Mouse (Mus musculus): ENCODE measurements around the gene Rce1.
"Not testable (repeated sequence)": the region's sequence is repeated elsewhere in the genome, so short reads cannot be mapped to it uniquely, and the experiment has no call there.

Rce1 gene

GRCm38 (mm10) chr19:4613464-4614304 lies 11.8 kb downstream of the Rce1 start:
- DNase-seq (ENCODE audit: low spot score), result no peak

- DNase-seq (ENCODE audit: low spot score), result no peak
Observed at GRCm38 (mm10) chr19:4612181-4612961, 13.1 kb downstream of the Rce1 start.

GRCm38 (mm10) chr19:4610109-4610508 lies 15.3 kb downstream of the Rce1 start:
- DNase-seq (ENCODE audit: low spot score), result no peak

DNA sequence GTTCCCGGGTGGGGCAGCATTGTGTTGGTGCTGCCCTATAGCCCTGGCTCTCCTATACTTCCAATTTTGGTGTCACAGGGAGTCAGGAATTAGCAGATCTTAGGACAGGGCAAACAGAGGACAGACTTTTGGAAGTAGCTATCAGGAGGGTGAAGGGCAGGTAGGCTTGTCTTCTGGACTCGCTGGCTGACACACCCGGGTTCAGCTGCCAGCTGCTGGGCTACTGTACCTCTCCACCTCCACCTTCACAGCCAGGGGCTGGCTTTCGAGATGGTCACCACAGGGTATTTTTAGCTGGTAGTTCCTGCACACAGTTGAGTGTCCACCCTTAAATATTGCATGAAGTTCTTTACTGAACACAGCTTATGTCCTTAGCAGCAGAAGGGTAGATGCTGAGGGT lies 16.9 kb downstream of the Rce1 start:
- no peak for DNase-seq (ENCODE audit: low spot score)

DNA sequence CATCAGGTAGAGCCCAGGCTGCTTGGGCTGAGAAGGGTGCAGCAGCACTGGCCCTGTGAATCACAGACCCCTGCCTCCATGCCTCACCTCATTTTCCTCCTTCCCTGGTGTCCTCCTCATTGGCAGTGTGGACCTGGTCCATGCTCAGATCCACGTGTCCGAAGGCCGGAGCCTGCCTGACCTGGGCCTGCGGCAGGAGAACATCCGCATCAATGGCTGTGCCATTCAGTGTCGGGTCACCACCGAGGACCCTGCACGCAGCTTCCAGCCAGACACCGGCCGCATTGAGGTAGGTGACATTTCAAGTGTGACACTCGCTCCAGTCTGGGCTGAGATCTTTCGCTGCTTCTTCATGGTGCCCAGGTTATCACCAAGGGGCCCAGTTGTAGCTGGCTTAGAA lies 18.0 kb downstream of the Rce1 start:
- DNase-seq (ENCODE audit: low spot score), result no peak

- no peak for DNase-seq (ENCODE audit: low spot score)
Observed at GRCm38 (mm10) chr19:4605654-4606053, 19.8 kb downstream of the Rce1 start.

GRCm38 (mm10) chr19:4603801-4604723 lies 21.4 kb downstream of the Rce1 start:
- no peak for DNase-seq (ENCODE audit: low spot score)

DNA sequence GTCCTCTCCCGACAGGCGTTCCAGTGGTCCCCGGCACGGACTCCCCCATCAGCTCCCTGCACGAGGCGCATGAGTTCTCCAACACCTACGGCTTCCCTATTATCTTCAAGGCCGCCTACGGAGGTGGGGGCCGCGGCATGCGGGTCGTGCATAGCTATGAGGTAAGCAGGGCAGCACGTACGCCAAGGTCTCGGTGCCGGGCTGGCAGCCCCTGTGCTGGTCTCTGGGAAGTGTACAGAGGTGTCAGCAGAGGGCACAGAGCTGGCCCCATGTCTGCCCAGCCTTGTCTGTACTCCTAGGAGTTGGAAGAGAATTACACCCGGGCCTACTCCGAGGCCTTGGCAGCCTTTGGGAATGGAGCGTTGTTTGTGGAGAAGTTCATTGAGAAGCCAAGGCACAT lies 23.0 kb downstream of the Rce1 start:
- DNase-seq (ENCODE audit: low spot score), result no peak

DNA sequence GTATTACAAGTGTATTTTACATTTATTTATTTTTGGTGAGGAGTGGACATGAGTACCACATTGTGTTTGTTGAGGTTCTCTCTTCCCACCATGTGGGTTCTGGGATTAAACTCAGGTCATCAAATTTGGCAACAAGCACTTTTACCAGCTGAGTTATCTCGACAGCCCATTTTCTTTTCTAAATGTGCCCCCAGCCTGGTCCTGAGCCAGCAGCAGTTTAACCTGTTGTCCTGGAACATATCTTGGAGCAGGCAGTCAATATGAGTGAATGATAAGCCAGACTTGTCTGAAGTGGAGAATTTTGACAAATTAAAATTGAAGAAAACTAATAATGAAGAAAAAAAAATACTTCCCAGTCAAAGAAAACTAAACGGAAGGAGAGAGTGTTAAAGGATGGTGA lies 29.4 kb downstream of the Rce1 start:
- DNase-seq (ENCODE audit: low spot score), result no peak

DNA sequence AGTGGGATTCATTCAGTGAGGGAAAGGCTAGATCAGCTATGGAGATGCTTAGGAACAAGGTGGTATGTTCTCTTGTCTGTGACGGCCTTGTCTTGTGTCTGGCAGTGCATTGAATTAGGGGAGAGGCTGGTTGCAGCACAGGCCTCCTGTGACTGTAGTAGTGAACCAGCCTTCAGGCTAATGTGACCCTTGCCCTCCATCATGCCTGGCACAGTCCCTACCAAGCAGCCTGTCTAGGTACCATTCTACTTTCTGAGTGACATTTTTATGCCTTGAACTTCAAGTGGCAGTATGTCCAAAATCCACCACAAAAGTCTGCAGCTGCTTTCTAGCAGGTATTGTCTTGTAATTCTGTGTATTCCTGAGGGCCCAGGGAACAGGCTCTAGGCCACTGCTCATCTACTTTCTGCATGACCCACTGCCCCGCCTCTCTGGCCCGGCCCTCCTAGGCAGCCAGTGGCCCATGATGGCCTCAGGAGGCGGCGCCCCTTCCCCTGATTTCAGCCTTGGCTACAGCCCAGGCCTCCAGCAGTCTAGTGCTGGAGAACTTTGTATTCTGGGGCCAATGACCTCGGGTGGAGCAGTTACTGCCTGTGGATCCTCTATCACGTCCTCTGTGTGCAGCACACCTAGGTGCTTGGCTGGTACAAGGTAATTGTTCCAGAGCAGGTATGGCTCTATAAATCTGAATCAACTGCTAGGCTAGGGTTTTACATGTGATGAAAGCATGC lies 31.5 kb downstream of the Rce1 start:
- DNase-seq (ENCODE audit: low spot score), result no peak

GRCm38 (mm10) chr19:4590025-4590424 lies 35.4 kb downstream of the Rce1 start:
- DNase-seq (ENCODE audit: low spot score), result no peak

DNA sequence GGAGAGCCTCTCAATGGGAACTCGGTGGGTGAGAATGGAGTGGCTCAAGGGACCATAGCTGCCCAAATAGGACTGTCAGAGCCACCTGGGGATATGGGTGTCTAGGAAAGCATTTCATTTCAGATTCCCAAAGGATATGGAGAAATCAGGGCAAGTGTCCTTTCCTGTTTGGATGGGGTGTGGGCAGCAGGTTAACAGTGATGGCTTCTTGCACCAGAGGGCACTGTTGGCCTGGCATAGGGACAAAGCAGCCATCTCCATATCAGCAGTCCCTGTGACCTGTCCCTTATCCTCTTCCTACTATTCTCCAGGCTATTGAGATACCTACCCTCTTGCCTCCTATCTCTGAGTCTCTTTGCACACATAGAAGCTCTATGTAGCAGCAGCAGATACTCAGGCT lies 36.4 kb downstream of the Rce1 start:
- no peak for DNase-seq (ENCODE audit: low spot score)

DNA sequence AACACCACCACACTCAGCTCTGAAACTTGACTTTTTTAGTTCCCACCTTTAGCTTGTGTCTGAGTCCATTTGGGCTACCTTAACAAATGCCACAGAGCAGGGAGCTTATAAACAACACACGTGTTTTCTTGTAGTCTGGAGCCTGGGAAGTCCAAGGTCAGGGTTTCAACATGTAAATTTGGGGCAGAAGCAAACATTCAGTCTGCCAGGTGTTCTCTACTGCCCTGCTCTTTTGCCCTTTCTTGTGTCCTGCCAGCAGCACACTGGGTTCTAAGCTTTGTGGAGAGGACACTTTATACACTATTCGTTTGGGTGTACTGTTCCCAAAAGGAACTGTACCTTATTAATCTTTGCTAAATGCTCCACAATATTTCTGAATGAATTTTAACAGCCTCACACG lies 37.0 kb downstream of the Rce1 start:
- DNase-seq (ENCODE audit: low spot score), result no peak

DNA sequence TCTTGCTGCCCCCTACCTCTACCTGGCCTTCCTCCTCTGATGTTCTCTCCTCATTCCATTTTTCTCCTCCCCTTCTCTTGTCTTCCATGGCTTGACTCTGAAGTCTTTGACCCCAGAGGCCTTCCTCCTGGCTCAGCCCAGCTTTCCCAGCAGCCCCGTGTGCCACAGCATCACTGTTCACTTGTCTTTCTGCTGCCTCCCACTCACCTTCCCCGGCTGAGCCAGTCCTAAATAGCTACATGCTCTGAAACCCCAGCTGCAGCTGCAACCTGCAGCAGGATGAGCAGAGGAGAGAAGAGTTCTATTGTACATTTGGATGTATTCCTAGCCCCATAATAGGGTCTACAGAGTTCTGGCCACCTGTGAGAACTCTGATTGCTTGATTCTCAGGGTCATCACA lies 38.0 kb downstream of the Rce1 start:
- no peak for DNase-seq (ENCODE audit: low spot score)

DNA sequence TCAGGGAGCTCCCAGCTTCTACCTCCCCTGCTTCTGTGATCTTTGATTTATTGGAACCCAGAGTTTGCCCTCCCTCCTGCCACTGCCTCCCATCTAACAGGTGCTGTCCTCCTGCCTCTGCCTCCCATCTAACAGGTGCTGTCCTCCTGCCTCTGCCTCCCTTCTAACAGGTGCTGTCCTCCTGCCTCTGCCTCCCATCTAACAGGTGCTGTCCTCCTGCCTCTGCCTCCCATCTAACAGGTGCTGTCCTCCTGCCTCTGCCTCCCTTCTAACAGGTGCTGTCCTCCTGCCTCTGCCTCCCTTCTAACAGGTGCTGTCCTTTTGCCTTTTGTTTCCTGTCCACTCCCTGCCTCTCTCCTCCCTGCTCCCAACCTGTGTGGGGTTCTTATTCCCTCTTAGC lies 38.7 kb downstream of the Rce1 start:
- DNase-seq (ENCODE audit: low spot score), result not testable (repeated sequence)

DNA sequence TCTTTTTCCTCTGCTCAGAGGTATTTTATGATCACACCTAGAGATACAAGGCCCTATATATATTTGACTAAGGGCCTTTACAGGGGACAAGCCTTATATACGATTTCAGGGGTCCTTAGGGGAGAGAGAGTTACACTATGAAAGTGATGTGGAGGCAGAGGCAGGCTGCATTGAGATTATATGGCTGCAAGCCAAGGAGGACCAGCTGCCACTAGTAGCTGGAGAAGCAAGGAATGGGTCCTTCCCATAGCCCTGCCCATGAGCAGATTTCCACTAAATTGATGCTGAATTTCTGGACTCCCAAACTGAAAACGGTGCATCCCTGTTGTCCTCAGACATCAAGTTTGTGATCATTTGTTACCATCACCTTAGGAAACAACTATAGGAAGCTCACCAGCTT lies 41.6 kb downstream of the Rce1 start:
- DNase-seq (ENCODE audit: low spot score), result no peak

DNA sequence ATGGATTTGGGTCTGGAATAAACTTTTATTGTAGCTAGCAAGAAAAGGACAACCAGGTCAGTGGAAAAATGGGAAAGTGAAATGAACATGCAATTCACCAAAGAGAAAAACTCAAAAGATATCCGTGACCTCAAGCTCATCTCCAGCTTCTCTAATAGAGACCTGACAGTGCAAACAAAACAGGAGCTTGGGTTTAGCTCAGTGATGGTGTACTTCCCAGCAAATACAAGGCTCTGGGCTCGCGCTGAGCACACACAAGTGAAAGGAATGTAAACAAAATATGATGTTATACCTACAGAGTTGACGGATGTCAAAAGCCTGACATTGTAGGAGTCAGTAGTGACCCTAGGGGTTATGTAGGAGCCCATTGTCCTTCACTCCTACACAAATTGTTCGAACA lies 46.1 kb downstream of the Rce1 start:
- no peak for DNase-seq (ENCODE audit: low spot score)

- DNase-seq (ENCODE audit: low spot score), result no peak
Observed at GRCm38 (mm10) chr19:4578799-4579198, 46.6 kb downstream of the Rce1 start.

DNA sequence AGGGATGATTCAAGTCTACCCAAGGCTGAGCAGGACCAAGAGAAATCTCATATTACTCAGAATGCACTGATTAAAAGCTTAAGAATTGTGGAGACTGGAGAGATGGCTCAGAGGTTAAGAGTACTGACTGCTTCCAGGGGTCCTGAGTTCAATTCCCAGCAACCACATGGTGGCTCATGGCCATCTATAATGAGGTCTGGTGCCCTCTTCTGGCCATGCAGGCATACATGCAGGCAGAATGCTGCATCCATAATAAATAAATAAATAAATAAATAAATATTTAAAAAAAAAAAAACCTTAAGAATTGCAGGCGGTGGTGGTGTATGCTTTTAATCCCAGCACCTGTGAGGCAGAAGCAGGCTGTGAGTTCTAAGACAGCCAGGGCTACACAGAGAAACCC lies 52.2 kb downstream of the Rce1 start:
- DNase-seq (ENCODE audit: low spot score), result no peak
